Mouse (Mus musculus) heart, adult 2 months (tissue): Measurements from ENCODE around the gene Stk11. TPM values are rescaled to one million over a fixed set of nuclear protein-coding genes. Genes with fewer than 3 reads are reported as not detected.

Source experiments
- DNase-seq, 2 experiments: peaks; one replicate each; pipeline ENCODE4 v3.0.0; 2021
- H3K27ac ChIP-seq: fragments of 200-600 bp; 2 replicates; pipeline ENCODE4 v1.8.1; 2022
- H3K27me3 ChIP-seq: fragments of 200-500 bp; 2 replicates; pipeline ENCODE4 v1.6.1; 2012; ENCODE audit warnings: mild to moderate bottlenecking, low read length, inconsistent platforms, mixed read lengths; ENCODE audit not compliant: control insufficient read depth, insufficient read depth
- H3K36me3 ChIP-seq: fragments of 200-500 bp; 2 replicates; pipeline ENCODE4 v1.6.1; 2012; ENCODE audit warnings: low read length, inconsistent platforms; ENCODE audit not compliant: control insufficient read depth, insufficient read depth
- H3K4me1 ChIP-seq: fragments of 200-500 bp; 2 replicates; pipeline ENCODE4 v1.6.1; 2011; ENCODE audit warnings: low read length; ENCODE audit not compliant: control insufficient read depth, insufficient read depth
- H3K4me3 ChIP-seq: fragments of 200-600 bp; 2 replicates; pipeline ENCODE4 v1.8.1; 2022
- H3K79me2 ChIP-seq: fragments of 200-500 bp; replicated peaks from 2 replicates; pipeline ENCODE4 v1.6.1; 2012; ENCODE audit warnings: mild to moderate bottlenecking, inconsistent platforms, low read length, moderate library complexity, mixed read lengths; ENCODE audit not compliant: control insufficient read depth, insufficient read depth
- H3K9ac ChIP-seq: fragments of 200-500 bp; 2 replicates; pipeline ENCODE4 v1.6.1; 2012; ENCODE audit warnings: low read depth, mild to moderate bottlenecking, control low read depth, inconsistent platforms, low read length, mixed read lengths
- CTCF ChIP-seq: fragments of 200-600 bp; IDR thresholded peaks from 2 replicates; pipeline ENCODE4 v1.8.1; 2022; ENCODE audit warnings: antibody characterized with exemption, mild to moderate bottlenecking, moderate library complexity
- EP300 ChIP-seq: fragments of 200-500 bp; IDR thresholded peaks from 2 replicates; pipeline ENCODE4 v1.6.1; 2011; ENCODE audit warnings: low read depth, low read length, control low read depth; ENCODE audit not compliant: insufficient read depth
- POLR2A ChIP-seq: fragments of 200-500 bp; IDR thresholded peaks from 2 replicates; pipeline ENCODE4 v1.6.1; 2011; ENCODE audit warnings: mild to moderate bottlenecking, low read depth, low read length, control low read depth; ENCODE audit not compliant: insufficient read depth
- WGBS: fragments of 180-500 bp; shearing (Covaris S2); methylation state at CpG from one replicate; pipeline ENCODE4 v1.1.7; 2018; 5-methylcytosine and 5-hydroxymethylcytosine counted together
- intact Hi-C: fragments of 180-260 bp; cut with DNase I; formaldehyde crosslinking; loops from one replicate; pipeline ENCODE4 v1.15.1; 2025
- polyA plus RNA-seq: library from polyadenylated mRNA; depleted of rRNA; stranded (reverse); fragments of >200 nt; gene quantifications from 2 replicates; pipeline ENCODE4 v1.2.3, GENCODE M21; 2012
- total RNA-seq, 2 experiments: library from RNA; stranded (reverse); gene quantifications; 2 replicates each; pipeline ENCODE4 v1.2.3; 2021

Gene Stk11
- total and polyA plus RNA-seq, 3 experiments, result 127 to 161 (median 140) TPM

DNA sequence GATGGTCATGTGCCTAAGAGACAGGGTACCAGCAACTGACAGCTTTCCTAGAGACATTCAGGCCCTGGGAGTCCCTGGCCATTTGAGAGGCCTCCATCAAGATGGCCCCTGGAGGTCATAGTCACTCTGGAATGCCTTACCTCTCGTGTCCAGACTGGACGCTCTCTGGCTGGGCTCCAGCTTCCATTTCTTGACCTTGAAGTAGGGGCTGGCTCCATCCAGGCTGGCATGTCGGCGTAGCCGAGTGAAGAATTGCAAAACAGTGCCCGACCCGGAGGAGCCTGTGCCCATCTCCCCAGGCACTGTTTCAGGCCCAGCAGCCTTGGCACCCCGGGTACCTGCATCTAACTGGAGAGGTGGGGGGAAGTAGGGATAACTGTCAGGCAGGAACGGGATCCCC, 18.8 kb downstream of the Stk11 start:
- peaks cover 5% of the 10 kb centered on the region for H3K4me1 ChIP-seq
- H3K27me3 ChIP-seq, result no peaks in the 10 kb centered on the region; the same call in 1 of the 2 replicates
- H3K79me2 ChIP-seq, result no peaks in the 10 kb centered on the region
- H3K4me3 ChIP-seq, result no peak overlapping the region
- WGBS, result 76% methylated on average over 9 of the region's 9 CpGs
- H3K36me3 ChIP-seq, result no peaks in the 10 kb centered on the region
- intact Hi-C loops, result no loop called here
- H3K27ac ChIP-seq, result no peak overlapping the region
- no peak for DNase-seq
- H3K9ac ChIP-seq, result no peak overlapping the region
- TF ChIP-seq EP300, result no peak
- TF ChIP-seq CTCF, result no peak
- TF ChIP-seq POLR2A, result no peak

DNA sequence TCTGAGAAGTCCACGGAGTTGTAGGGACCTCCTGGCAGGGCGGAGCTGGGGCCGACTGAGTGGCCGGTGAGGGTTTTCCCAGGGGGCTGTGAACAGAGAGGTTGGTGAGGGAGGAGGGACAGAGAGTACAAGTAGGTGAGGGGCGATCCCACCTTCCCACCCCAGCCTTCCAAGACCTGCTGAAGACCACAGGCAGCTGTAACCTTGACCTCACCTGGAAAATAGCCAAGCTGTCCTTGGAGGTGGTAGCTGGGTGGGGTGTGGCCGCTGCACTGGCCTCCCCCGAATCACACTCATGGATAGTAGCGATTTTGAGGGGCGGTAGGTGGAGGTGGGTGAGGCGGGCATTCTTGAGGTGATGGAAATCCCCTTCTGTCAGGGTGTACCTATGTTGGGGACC, 19.6 kb downstream of the Stk11 start:
- H3K27me3 ChIP-seq, result no peaks in the 10 kb centered on the region; the same call in 1 of the 2 replicates
- H3K4me1 ChIP-seq, result peaks cover 5% of the 10 kb centered on the region
- no peak overlapping the region for H3K9ac ChIP-seq
- no peaks in the 10 kb centered on the region for H3K79me2 ChIP-seq
- no peak overlapping the region for H3K27ac ChIP-seq
- H3K36me3 ChIP-seq, result no peaks in the 10 kb centered on the region
- intact Hi-C loops, result no loop called here
- 84% methylated on average over 10 of the region's 10 CpGs for WGBS
- no peak overlapping the region for H3K4me3 ChIP-seq
- TF ChIP-seq EP300, result no peak
- no peak for TF ChIP-seq CTCF
- TF ChIP-seq POLR2A, result no peak
- DNase-seq, result no peak

GRCm38 (mm10) chr10:80135641-80136040, 20.0 kb downstream of the Stk11 start:
- TF ChIP-seq CTCF (no peak), EP300 (no peak), POLR2A (no peak)
- Histone ChIP-seq H3K4me3 (no peak overlapping the region), H3K27ac (no peak overlapping the region), H3K4me1 (peaks cover 5% of the 10 kb centered on the region), H3K9ac (no peak overlapping the region), H3K79me2 (no peaks in the 10 kb centered on the region), H3K27me3 (no peaks in the 10 kb centered on the region; the same call in 1 of the 2 replicates), H3K36me3 (no peaks in the 10 kb centered on the region)
- DNase-seq, result no peak
- 100% methylated on average over 1 of the region's 1 CpGs for WGBS
- intact Hi-C loops, result no loop called here

GRCm38 (mm10) chr10:80136179-80136951, 20.8 kb downstream of the Stk11 start:
- no peak overlapping the region for H3K27ac ChIP-seq
- no peaks in the 10 kb centered on the region; the same call in 1 of the 2 replicates for H3K27me3 ChIP-seq
- H3K4me3 ChIP-seq, result no peak overlapping the region
- no peaks in the 10 kb centered on the region for H3K36me3 ChIP-seq
- no peaks in the 10 kb centered on the region for H3K79me2 ChIP-seq
- no peak overlapping the region for H3K9ac ChIP-seq
- DNase-seq, result no peak
- intact Hi-C loops, result no loop called here
- 45% methylated on average over 46 of the region's 49 CpGs for WGBS
- no peak for TF ChIP-seq EP300
- TF ChIP-seq POLR2A, result no peak
- no peak for TF ChIP-seq CTCF
- H3K4me1 ChIP-seq, result peaks cover 8% of the 10 kb centered on the region

DNA sequence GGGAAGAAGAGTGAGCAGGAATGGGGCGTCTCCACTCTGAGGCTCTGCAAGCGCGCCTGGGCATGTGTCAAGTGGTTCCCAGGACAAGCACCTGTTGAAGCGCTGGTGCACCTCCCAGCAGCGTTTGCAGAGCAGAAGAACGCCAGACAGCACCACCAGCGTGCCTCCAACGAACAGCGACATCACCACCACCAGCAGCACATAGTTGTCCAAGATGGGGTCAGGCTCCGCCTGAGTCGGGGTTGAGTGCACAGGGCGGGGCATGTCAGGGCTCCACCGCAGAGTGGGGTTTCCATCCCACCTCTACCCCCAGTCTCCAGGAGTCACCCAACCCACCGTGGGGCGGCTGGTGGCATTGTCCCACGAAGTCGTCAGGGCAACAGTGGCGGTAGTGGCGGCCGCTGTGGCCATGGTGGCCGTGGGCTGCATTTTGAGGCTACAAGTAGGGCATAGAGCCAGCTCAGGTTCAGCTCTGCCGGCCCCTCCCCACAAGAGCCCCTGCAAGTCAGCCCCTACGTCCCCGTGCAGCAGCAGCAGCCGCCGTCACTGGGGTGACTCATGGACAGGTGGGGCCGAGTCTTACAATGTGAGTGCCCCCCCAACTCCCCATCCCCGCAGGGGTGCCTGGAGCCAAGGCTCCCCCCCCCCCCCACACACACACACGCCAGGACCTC, 21.5 kb downstream of the Stk11 start:
- H3K4me1 ChIP-seq, result peaks cover 8% of the 10 kb centered on the region
- intact Hi-C loops, result no loop called here
- 17% methylated on average over 29 of the region's 29 CpGs for WGBS
- no peak for DNase-seq
- no peak overlapping the region for H3K4me3 ChIP-seq
- no peak for TF ChIP-seq CTCF
- TF ChIP-seq POLR2A, result no peak
- TF ChIP-seq EP300, result no peak
- no peaks in the 10 kb centered on the region; the same call in 1 of the 2 replicates for H3K27me3 ChIP-seq
- H3K9ac ChIP-seq, result peak overlapping the region; percentile 10; the same call in 1 of the 2 replicates
- H3K36me3 ChIP-seq, result no peaks in the 10 kb centered on the region
- no peak overlapping the region for H3K27ac ChIP-seq
- H3K79me2 ChIP-seq, result no peaks in the 10 kb centered on the region
